Mouse (Mus musculus) bone marrow, adult 2 months (tissue): Measurements from ENCODE around the gene Casp9. TPM values are rescaled to one million over a fixed set of nuclear protein-coding genes. Genes with fewer than 3 reads are reported as not detected.

Experiments
- H3K27ac ChIP-seq: fragments of 200-500 bp; 2 replicates; pipeline ENCODE4 v1.5.1; 2012; ENCODE audit warnings: low read depth, mild to moderate bottlenecking, control low read depth, inconsistent platforms, low read length; ENCODE audit not compliant: control insufficient read depth, poor library complexity, insufficient read depth
- H3K4me1 ChIP-seq: fragments of 200-500 bp; 2 replicates; pipeline ENCODE4 v1.6.1; 2011; ENCODE audit warnings: low read length; ENCODE audit not compliant: control insufficient read depth, insufficient read depth
- H3K4me3 ChIP-seq: fragments of 200-500 bp; replicated peaks from 2 replicates; pipeline ENCODE3; 2011; ENCODE audit warnings: mild to moderate bottlenecking, low read depth, low read length, control low read depth; ENCODE audit not compliant: control insufficient read depth
- CTCF ChIP-seq: fragments of 200-500 bp; IDR thresholded peaks from 2 replicates; pipeline ENCODE4 v1.5.1; 2011; ENCODE audit warnings: low read length, control low read depth; ENCODE audit not compliant: control insufficient read depth, insufficient read depth
- POLR2A ChIP-seq: fragments of 200-500 bp; IDR thresholded peaks from 2 replicates; pipeline ENCODE4 v1.6.1; 2011; ENCODE audit warnings: low read depth, mild to moderate bottlenecking, control low read depth, low read length, borderline replicate concordance; ENCODE audit not compliant: control insufficient read depth
- WGBS: fragments of 180-500 bp; shearing (Covaris S2); methylation state at CpG from one replicate; pipeline ENCODE4 v1.1.7; 2018; 5-methylcytosine and 5-hydroxymethylcytosine counted together
- polyA plus RNA-seq: library from polyadenylated mRNA; stranded (reverse); fragments of >200 nt; gene quantifications from 2 replicates; pipeline ENCODE4 v1.2.4, GENCODE M21; 2011; ENCODE audit warnings: low replicate concordance; ENCODE audit not compliant: missing spikeins, insufficient read depth, insufficient read length

The Casp9 gene
- polyA plus RNA-seq, 1 experiment, result 20.7 TPM

DNA sequence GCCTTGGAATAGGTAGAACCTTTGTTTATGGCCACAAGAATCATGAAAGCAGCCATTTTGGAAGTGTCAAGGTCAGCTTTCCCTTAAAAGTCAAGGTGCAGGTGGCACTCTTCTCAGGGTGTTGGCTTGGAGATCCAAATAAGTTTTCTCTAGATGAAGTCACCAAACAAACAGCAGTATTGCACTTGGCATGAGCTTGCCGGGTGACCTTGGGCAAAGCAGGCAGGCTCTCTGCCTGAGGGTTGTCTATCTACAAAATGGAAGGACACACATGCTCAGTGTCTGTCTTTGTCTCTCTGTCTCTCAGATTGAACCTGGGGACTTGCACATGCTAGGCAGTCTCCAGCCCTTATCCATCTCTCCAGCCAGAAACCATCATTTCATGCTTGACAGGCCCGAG, 34.0 kb downstream of the Casp9 start:
- H3K27ac ChIP-seq, result no peak overlapping the region
- TF ChIP-seq POLR2A (no peak), CTCF (no peak)
- H3K4me1 ChIP-seq, result no peaks in the 10 kb centered on the region; the same call in 1 of the 2 replicates
- no peak overlapping the region for H3K4me3 ChIP-seq
- 71% methylated on average over 2 of the region's 2 CpGs for WGBS

DNA sequence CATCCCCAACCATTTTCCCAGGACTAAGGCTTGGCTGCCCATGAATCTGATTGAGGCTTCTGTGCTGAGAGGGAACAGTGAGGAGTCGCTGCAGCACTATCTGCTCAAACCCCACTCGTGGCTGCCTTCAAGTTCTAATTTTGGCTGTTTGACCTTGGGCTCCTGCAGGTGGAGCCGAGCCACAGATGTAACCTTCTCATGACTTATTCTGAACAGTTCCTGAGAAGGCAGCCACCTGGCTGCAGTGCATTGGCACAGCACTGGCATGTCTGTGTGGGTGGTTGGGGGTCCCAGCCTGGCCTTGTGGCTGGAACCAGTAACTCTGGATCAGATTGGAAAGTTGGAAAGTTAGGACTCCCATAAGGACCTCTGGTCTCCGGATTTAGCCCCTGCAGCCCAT, 34.8 kb downstream of the Casp9 start:
- no peak overlapping the region for H3K4me3 ChIP-seq
- 57% methylated on average over 4 of the region's 4 CpGs for WGBS
- H3K27ac ChIP-seq, result no peak overlapping the region
- TF ChIP-seq CTCF (no peak), POLR2A (no peak)
- no peaks in the 10 kb centered on the region; the same call in 1 of the 2 replicates for H3K4me1 ChIP-seq

DNA sequence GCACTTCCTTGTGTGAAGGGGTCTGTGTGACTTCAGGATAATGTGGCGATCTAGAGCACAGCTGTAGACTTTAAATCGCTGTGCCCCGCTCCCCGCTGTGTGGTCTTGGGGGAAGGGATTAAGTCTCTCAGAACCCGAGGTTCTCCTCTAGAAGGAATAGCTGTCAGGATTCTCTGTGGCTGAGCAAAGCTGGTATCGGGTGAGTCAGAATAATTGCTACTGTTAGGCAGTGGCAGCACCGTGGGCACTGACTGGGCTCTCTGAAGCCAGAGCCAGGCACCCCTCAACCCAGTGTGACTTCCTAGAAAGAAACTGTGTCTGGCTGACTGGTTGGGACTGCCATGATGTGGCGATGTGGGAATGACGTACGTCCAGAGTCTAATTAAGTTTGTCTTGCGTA, 37.0 kb downstream of the Casp9 start:
- 76% methylated on average over 11 of the region's 11 CpGs for WGBS
- TF ChIP-seq POLR2A (no peak), CTCF (no peak)

DNA sequence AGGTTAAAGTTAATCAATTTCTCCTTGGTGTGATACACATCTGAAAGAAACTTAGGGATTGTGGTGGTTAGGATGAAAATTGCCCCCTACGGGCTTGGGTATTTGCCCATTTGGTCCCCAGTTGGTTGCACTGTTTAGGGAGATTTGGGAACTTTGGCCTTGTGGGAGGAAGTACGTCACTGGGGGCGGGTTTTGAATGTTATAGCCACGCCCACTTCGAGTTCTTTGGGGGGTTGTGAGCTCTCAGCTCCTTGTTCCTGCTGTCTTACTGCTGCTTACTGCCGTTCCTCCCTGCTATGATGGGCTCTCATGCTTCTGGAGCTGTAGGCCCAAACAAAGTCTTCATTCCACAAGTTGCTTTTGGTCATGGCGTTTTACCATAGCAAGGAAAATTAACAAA, 37.9 kb downstream of the Casp9 start:
- WGBS, result 66% methylated on average over 7 of the region's 7 CpGs
- Histone ChIP-seq H3K4me1 (no peaks in the 10 kb centered on the region; the same call in 1 of the 2 replicates), H3K4me3 (no peak overlapping the region), H3K27ac (no peak overlapping the region)
- no peak for TF ChIP-seq CTCF
- no peak for TF ChIP-seq POLR2A

More for the DNA sequence above, 37.0 kb downstream of the Casp9 start:
- no peak overlapping the region for H3K4me3 ChIP-seq
- H3K4me1 ChIP-seq, result no peaks in the 10 kb centered on the region; the same call in 1 of the 2 replicates
- no peak overlapping the region for H3K27ac ChIP-seq

DNA sequence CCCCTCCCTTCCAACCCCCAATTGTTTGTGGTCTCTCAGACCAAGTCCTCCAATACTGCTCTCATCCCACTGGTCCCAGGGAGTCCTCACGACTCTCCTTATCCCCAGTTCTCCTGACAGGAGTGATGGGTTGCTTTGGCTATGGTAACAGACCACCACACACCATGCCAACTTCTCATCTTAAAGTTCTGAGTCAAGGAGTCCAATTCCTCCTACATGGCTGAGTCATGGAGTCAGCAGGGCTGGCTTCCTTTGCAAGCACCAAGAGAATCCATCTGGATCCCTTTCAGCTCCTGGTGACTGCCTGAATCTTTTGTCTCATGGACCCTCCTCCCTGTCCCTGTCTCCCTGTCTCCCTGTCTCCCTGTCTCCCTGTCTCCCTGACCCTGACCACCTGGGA, 40.5 kb downstream of the Casp9 start:
- WGBS, result 64% methylated on average over 1 of the region's 1 CpGs
- no peaks in the 10 kb centered on the region; the same call in 1 of the 2 replicates for H3K4me1 ChIP-seq
- H3K27ac ChIP-seq, result no peak overlapping the region
- no peak overlapping the region for H3K4me3 ChIP-seq
- no peak for TF ChIP-seq CTCF
- TF ChIP-seq POLR2A, result no peak

DNA sequence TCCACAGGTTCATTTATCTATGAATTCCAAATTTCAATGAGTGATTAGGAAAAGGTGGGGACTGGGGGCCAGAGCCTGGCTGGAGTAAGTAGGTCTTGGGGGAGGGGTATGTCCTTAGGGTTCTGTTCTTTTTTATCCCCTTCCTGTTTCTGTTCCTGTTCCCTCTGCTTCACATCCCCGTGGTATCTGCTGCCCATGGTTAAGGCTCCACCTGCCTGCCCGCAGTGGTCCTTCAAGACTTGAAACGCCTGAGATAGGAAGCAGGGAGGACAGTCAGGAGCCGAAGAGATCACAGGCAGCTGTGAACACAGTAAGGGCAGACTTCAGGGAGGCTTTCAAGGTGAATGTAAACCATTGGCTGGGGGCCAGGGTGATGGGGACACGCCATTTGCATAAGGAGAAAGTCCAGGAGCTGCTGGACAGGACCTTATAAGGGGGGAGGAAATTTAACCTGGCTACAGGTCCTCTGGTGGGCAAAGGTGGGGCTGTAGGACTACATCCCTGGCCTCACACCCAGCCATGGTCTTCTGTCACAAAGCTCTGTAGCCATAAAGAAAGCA, 41.2 kb downstream of the Casp9 start:
- TF ChIP-seq POLR2A, result no peak
- Histone ChIP-seq H3K4me3 (no peak overlapping the region), H3K27ac (no peak overlapping the region), H3K4me1 (no peaks in the 10 kb centered on the region; the same call in 1 of the 2 replicates)
- WGBS, result 31% methylated on average over 5 of the region's 5 CpGs

GRCm38 (mm10) chr4:141845999-141846398, 52.6 kb downstream of the Casp9 start, which contains the start of gene Ctrc:
Gene Ctrc (minus strand): TSS chr4:141846359.
- TF ChIP-seq POLR2A, result no peak
- no peak for TF ChIP-seq CTCF
- Histone ChIP-seq H3K27ac (no peak within 1 kb of the TSS; the same call in 1 of the 2 replicates), H3K4me1 (no peaks in the 10 kb centered on the region), H3K4me3 (no peak within 1 kb of the TSS)
- WGBS, result 80% methylated on average over 6 of the region's 6 CpGs

DNA sequence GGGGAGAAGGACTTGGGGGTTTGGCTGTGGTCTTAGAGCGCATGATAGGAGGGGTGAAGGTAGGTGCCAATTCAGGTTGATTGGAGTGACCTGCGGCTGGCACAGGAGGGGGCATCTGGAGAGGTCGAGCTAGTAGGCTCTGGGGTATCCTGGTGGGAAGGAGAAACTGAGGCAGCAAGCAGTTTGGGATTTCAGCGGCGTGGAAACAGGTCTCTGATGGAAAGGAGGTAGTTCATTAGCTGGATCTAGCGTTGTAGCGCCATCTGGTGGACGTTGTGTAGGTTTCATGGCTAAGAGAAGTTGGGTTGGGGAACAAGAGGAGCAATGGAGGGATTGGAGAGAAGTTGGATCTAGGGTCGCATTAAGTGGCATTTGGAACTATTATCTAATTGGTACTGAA, 60.0 kb downstream of the Casp9 start:
- Histone ChIP-seq H3K27ac (no peak overlapping the region), H3K4me3 (no peak overlapping the region), H3K4me1 (no peaks in the 10 kb centered on the region; the same call in 1 of the 2 replicates)
- TF ChIP-seq POLR2A (no peak), CTCF (peak; percentile 73)
- WGBS, result 45% methylated on average over 9 of the region's 9 CpGs

DNA sequence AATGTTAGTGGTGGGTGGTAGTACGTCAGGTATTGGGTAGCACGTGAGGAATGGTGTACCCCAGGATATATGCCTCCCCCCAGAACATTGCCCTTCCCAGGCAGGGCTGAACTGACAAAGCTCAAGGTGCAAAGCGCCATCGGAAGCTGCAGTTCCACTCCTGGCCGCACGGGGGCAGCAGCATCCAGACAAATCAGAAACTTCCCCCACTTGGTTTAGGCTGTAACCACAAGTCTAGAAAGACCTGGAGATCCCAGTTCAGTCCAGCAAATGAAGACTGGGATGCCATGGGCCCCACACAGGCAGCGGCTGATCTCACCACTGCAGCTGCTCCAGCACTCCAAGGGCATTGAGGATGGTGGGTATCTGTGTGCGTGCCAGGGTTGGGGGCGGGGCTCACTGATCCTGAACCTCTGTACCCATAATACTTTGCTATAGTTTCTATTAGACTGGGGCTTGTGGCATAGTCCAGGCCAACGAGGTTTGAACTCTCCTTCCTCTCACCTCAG, 64.1 kb downstream of the Casp9 start:
- 18% methylated on average over 10 of the region's 10 CpGs for WGBS

More for the DNA sequence above, 64.1 kb downstream of the Casp9 start:
- Histone ChIP-seq H3K4me1 (no peaks in the 10 kb centered on the region; the same call in 1 of the 2 replicates), H3K4me3 (no peak overlapping the region), H3K27ac (no peak overlapping the region)
- TF ChIP-seq CTCF (peak; percentile 97), POLR2A (peak; percentile 43; the same call in 1 of the 2 replicates)
